Mouse (Mus musculus): ENCODE results near the gene Abhd15. TPM values are rescaled to one million over a fixed set of nuclear protein-coding genes. Genes with fewer than 3 reads are reported as not detected.

Abhd15 gene
- total RNA-seq, 2 experiments from 2014 or later = 1.2 to 2.5 TPM

Other genes starting within 250 kb of the Abhd15 start
- 10 to 100 TPM; 82.0 to 90.3 TPM for gene Coro6, start 52.7 kb upstream of the Abhd15 start, total RNA-seq (2021)
- 10 to 100 TPM; 13.0 to 13.8 TPM for gene Ankrd13b, start 25.4 kb upstream of the Abhd15 start, total RNA-seq (2021)
- gene Git1, start 21.6 kb upstream of the Abhd15 start, total RNA-seq (2021) = 10 to 100 TPM; 48.5 to 52.9 TPM
- 10 to 100 TPM; 14.8 to 15.0 TPM for gene Trp53i13, start 859 bp downstream of the Abhd15 start, total RNA-seq (2021)
- gene Gm10392, start 4.1 kb downstream of the Abhd15 start, total RNA-seq (2021) = not detected
- 10 to 100 TPM; 49.6 to 50.1 TPM for gene Taok1, start 92.7 kb downstream of the Abhd15 start, total RNA-seq (2021)
- 10 to 100 TPM; 60.1 to 64.9 TPM for gene Nufip2, start 171.0 kb downstream of the Abhd15 start, total RNA-seq (2021)
- gene Cryba1, start 210.2 kb downstream of the Abhd15 start, total RNA-seq (2021) = not detected
- gene Myo18a, start 248.1 kb downstream of the Abhd15 start, total RNA-seq (2021) = 100 to 1,000 TPM; 261 to 280 TPM